Mouse (Mus musculus) gastrocnemius, postnatal 4 days (tissue): ENCODE results near the gene Olfr430. TPM values are rescaled to one million over a fixed set of nuclear protein-coding genes. Genes with fewer than 3 reads are reported as not detected.

Experiments used
- total RNA-seq, 2 experiments: library from RNA; stranded (reverse); gene quantifications; 2 replicates each; pipeline ENCODE4 v1.2.3; 2021

Olfr430 gene
- total RNA-seq, 2 experiments from 2014 or later, result not detected

Other genes with a start within 250 kb of the Olfr430 start
- gene Ifi211, start 153.6 kb upstream of the Olfr430 start, total RNA-seq, result 1 to 10 TPM; 1.0 to 1.4 TPM
- 1 to 10 TPM; 6.1 to 7.1 TPM for gene Mndal, start 124.1 kb upstream of the Olfr430 start, total RNA-seq
- 1 to 10 TPM; 3.0 to 4.4 TPM for gene Ifi203, start 123.9 kb upstream of the Olfr430 start, total RNA-seq
- not detected for gene Ifi202b, start 83.9 kb upstream of the Olfr430 start, total RNA-seq
- 1 to 10 TPM; 1.3 to 1.7 TPM for gene Ifi205, start 34.8 kb upstream of the Olfr430 start, total RNA-seq
- gene Olfr433, start 25.9 kb upstream of the Olfr430 start, total RNA-seq, result not detected
- not detected for gene Olfr432, start 17.4 kb upstream of the Olfr430 start, total RNA-seq
- gene Olfr429, start 17.7 kb downstream of the Olfr430 start, total RNA-seq, result not detected
- not detected for gene Olfr427, start 30.3 kb downstream of the Olfr430 start, total RNA-seq
- not detected for gene Olfr231, start 54.6 kb downstream of the Olfr430 start, total RNA-seq
- gene Olfr424, start 64.9 kb downstream of the Olfr430 start, total RNA-seq, result not detected
- not detected for gene Olfr420, start 89.0 kb downstream of the Olfr430 start, total RNA-seq
- gene Spta1, start 106.2 kb downstream of the Olfr430 start, total RNA-seq, result under 1 TPM; 0.39 to 0.83 TPM
- gene Olfr419, start 185.5 kb downstream of the Olfr430 start, total RNA-seq, result not detected